Mouse (Mus musculus): ENCODE results near the gene Lcn8.
A peak's percentile ranks its signal among the peaks of the same experiment; 100 is the strongest.
"Not testable (repeated sequence)": the region's sequence is repeated elsewhere in the genome, so short reads cannot be mapped to it uniquely, and the experiment has no call there.

The Lcn8 gene

DNA sequence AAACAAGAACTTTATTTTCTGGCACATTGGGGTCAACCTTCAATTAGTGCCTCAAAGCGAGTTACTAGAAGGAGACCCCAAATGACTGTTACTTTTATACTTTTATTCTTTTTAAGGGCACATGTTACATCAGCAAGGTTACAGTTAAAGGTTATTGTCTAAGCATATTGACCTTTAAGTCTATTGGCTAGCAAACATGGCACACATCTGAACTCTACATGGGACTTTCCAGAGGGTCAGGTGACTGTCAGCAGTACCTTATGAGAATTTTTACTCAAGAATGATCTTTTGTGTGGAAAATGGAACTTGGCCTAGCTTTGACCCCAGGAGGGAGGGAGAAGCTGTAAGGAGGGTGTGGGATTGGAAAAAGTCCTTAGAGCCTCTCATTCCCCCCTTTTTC is 13.6 kb downstream of the Lcn8 start:
- DNase-seq (ENCODE audit: low spot score), result no peak

DNA sequence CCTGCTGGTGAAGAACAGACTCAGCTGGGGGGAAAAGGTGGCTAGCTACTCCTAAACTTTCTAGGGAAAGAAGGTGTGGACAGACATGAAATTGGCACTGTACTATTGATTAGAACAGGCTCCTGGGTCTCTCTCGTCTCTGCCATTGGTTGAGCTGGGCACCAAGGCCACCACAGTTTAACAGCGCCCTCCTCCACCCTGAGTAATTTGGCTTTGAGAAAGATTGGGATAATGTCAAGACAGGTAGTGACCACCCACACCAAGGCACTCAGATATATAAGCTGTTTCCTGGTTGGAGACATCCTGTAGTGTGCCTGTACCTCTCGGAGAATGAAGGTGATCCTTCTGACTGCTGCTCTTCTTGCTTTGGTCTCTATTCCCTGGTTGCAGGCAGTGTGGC is 23.6 kb downstream of the Lcn8 start, which contains the start of gene Lcn6:
TSS of gene Lcn6 (plus strand) at position 301 of the 400 bp plus-strand sequence.
- DNase-seq (ENCODE audit: low spot score), result no peak

DNA sequence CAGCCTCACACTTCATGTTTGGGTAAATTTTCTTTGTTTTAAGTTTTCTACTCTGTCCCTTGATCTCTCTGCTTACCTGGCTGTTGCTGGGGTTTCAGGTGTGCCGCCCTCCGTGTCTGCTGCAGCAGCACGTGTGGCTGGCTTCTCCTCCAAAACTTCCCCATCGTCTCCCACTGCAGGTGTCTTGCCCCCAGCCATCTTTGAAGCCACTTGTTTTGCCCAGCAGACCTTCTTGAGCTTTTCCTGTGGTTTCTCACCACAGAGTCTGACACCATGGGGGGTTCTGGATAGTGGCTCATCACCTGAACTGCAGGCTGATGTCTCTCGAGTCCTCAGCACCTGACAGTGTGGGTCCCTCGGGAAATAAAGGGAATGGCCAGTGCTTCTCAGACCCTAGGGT is 26.6 kb downstream of the Lcn8 start:
- DNase-seq (ENCODE audit: low spot score), result no peak

DNA sequence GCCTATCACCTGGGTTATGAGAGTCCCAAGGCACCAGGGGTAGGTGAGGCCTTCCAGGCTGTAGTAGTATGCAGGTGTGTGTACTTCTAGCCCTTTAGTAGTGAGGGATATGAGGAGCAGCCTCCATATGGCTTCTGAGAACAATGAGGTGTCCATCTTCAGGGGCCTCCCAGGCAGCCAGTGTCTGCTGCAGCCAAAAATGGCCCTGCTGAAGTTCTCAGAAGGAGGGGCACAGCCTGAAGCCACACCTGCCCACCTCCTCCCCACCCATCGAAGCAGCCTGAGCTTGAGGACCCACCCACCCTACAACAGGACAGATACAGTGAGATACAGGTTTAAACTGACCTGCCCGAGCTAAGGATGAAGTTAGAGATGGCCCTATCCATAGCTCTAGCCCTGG is 29.5 kb downstream of the Lcn8 start, which contains the start of gene Lcn10:
TSS of gene Lcn10 (plus strand) at position 301 of the 400 bp plus-strand sequence.
- DNase-seq (ENCODE audit: low spot score), result no peak

DNA sequence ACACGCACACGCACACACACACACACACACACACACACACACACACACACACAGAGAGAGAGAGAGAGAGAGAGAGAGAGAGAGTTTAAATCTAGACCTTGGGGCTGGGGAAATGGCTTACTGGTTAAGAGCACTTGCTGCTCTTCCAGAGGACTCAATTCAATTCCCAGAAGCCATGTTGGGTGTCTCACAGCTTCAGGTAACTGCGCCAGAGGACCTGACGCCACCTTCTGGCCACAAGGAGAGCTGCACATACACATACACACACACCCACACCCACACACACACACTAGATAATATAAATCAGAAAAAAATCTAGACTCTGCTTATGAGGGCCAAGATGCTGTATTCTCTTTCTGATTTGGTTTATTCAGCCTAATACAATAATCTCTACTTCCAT is 34.0 kb downstream of the Lcn8 start:
- no peak for DNase-seq (ENCODE audit: low spot score)

DNA sequence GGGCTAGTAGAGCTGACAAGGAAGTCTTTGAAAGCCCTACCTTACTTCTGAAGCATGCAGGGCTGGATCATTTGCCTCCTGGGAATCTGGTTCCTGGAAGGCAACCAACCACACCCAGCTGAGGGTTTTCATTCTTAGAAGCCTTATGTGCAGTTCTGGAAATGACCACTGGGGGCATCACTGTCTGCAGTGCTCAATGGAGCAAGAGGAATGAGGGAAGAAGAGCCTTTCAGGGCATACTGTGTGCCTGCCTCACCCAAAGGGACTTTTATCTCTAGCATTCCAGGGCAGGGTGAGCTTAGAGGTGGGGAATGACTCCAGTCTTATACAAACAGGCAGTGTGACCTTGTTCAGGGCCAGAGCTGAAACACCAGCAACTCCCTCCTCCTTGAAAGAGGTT is 41.7 kb downstream of the Lcn8 start:
- peak; percentile 82 for DNase-seq (ENCODE audit: low spot score)

DNA sequence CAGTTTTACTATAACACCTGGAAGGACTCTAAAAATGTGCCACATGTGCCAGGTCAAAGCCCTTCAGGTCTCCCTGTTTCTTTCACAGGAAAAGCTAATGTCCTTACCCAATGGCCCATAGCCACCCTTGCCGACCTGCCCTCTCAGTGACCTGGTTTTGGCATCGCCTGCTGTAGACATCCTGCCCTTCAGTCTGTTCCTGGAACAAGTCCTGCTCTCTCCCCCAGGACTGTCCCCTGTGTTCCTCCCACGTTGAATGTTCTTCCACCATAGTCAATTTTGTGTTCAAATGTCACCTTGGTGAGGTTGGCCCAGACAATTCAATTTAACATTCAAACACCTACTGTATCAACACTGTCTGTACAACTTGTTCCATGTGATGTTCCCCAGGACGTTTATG is 44.0 kb downstream of the Lcn8 start:
- no peak for DNase-seq (ENCODE audit: low spot score)

DNA sequence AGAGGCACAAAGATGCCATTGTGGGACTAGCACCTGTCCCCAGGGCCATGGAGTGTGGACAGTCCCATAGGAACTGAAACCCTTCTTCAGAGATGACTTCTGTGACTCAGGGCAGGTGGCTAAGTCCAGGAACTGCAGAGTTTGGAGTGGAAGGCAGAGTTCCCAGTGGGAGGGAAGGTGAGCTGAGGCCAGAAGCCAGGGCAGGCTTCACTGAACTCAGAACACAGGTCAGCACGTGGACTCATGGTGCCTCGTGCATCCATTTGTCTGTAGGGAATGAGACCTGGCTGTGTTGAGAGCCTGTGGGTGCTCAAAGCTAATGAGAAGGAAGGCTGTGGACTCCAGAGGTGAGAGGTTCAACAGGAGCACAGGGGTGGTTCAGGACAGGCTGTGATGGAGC is 45.8 kb downstream of the Lcn8 start:
- DNase-seq (ENCODE audit: low spot score), result no peak

DNA sequence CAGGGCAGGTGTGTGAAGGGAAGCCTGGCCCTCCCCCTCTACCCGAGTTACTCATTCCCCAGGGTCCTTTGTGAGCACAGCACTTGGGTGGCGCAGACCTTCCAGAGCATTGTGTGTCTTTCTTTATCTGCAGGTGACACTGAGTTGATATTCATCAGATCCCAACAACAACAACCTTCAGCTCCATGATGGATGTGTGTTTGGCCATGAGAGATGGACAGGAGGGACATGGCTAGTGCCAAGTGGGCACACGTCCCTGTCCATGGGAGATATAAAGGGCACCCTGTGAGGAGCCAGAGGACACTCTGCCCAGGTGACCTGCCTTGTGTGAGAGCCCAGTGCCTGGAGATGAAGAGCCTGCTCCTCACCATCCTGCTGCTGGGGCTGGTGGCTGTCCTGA is 46.8 kb downstream of the Lcn8 start, which contains the start of gene Obp2a:
TSS of gene Obp2a (plus strand) at position 301 of the 400 bp plus-strand sequence.
- not testable (repeated sequence) for DNase-seq (ENCODE audit: low spot score)

DNA sequence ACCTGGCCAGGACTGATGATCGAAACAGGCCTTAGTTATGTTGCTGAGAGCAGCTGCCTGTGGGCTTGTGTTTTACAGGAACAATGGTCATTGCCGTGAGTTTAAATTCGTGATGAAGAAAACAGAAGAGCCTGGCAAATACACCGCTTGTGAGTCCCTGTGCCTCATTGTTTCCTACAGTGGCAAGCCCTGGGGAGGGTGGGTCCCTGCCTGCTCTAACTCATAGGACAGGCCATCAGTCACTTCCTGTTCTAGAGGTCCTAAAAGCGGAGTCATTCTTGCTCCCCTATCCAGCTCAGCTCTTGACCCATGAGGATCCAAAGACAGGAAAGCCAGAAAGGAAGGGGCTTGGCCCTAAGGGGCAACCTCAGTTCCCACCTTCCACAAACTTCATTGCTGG is 48.1 kb downstream of the Lcn8 start:
- no peak for DNase-seq (ENCODE audit: low spot score)

DNA sequence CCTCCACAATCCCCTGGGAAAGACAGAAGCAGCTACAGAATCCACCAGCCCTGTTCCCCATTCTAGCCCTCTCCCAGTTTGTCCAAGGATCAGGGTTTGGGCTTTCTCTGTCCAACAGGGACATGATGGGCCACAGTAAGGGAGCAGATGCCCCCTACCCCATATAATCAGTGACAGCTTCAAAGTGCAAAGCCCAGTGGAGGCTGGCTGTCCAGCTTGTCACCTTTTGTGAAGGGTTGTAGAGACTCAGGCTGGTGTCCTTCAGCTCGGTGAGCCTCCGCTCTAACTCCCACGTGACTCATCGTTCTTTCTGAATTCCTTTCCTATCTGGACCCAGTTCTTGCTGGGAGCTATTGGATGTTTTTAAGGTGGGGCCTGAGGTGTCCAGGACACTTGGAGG is 50.8 kb downstream of the Lcn8 start:
- DNase-seq (ENCODE audit: low spot score), result no peak

All from embryo, embryonic 10.5 days (tissue).